Mouse (Mus musculus) forelimb bud, embryonic 11.5 days (tissue): ENCODE measurements around the gene Acads.

Experiments used
- DNase-seq: peaks from one replicate; pipeline ENCODE4 v3.0.0-alpha.2; 2012; ENCODE audit warnings: low read depth, low spot score

Acads gene

DNA sequence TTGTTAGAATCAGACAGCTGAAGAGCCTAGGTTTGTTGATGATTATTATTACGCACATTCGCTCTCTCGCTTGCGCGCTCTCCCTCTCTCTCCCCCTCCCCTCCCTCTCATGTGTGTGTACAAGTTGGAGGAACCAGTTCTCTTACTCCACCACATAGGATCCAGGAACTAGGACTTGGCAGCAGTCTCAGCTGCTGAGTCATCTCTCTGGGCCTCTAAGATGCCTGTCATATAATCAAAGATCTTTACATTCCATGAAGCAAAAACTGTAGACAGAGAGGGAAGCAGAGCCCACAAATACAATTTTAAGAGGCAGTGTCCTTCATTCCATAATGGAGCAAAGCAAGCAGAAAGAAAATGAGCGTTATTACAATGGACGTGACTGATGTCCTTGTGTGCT is 47.0 kb downstream of the Acads start:
- DNase-seq: no peak

DNA sequence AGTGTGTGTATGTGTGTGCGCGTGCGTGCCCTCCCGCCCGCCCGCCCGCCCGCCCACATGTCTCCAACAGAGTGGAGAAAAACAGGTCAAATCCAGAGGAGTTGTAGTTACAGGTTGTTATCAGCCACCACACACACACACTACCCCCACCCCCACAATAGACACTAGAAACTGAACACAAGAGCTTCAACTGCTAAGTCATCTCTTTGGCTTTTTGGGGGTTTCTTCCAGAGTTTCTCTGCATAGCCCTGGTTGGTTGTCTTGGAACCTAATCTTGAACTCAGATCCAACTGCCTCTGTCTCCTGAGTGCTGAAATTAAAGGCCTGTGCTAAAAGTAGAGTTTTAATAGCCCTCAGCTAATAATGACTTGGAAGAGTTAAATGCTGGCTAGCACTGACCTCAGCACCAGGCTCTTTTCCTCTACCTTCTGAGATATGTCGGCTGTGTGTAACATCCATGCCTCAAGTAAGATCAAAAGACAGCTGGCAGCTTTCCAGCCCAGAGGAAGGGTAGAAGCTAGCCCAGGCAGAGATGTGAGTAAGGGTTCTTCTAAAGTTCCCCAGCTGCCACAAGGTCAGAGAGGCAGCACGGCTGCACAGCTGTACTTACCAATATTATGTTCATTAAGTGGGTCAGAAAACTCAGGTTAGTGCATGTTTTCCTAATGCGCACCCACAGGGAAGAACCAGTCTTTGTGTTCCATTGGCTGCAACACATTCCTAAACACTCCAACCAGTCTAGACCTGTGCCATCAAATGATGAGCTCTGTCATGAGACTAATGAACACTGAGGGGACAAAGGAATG is 47.8 kb downstream of the Acads start:
- peak; percentile 25 for DNase-seq

DNA sequence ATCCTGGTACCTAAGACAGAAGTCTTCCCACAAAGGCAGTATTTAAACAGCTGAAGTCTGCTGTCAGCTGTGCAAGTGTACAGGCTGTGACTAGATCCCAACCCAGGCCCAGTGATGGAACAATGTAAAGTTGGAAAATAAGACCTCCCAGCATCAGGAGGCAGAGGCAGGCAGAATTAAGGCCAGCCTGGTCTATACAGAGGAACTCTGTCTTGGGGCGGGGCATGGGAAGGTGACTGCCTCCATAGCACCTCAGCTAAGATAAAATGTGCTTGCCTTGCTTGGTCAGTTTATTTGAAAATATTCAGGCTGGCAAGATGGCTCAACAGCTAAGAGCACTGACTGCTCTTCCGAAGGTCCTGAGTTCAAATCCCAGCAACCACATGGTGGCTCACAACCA is 48.7 kb downstream of the Acads start:
- no peak for DNase-seq

DNA sequence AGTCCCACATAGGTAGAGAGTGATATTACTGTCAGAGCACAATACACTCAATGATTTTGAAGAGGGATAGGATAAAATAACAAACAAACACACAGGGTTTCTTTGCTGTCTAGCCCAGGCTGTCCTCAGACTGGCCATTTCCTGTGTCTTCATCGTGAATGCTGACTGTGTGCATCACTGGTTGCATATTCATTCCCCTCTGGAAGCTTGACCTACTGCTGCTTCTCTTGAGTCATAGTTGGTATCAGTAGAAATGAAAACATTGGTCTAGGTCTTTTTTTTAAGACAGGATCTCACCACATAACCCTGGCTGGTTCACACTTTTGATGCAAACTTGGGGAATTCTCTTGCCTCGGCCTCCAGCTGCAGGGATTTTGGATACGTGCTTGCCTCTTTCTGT is 49.5 kb downstream of the Acads start:
- no peak for DNase-seq

DNA sequence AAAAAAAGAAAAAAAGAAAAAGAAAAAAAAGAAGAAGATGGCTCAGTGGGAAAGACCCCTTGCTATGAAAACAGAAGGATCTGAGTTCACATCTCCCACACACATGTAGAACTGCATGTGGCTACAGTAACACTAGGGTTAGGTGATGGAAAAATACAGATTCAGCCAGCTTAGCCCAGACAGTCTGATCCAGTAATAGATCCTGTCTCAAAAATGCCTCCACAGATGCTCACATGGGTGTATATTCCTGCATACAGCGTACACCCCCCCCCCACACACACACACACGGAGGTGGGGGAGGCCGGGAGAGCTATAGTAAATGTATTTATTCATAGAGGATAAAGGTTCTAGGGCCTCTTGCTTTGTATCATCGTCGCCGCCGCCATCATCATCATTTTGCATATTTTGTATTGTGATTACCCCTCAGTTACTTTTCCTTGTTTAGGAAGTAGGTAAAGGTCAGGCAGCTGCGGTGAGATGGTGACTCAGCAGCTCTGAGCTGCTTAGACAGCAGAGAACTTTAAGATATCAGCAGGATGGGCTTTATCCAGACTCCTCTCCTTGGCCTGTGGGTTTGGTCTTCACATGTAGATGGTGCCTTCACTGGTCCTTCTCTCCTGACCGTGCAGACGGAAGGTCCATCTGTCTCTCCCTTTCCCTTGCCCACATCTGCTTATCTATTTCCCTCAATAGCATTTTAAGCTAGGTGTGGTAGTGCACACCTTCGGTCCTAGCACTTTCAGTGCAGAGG is 50.3 kb downstream of the Acads start:
- no peak for DNase-seq

DNA sequence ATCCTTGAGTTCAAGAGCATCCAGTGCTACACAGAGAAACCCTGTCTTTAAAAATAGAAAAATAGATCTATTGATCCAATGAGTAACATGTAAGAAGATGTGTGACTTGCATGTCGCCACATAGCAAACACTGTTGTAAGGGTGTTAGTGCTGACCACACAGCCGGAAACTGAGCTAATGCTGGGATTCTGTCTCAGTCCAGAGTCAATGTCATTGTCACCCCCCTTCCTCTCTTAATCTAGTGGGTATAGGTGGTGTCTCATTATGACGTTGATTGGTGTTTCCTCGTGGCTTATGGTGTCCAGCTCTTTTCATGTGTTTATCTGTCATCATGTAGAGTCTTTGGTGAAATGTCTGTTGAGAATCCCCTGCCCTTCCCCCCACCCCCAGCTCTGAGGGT is 52.9 kb downstream of the Acads start:
- no peak for DNase-seq

DNA sequence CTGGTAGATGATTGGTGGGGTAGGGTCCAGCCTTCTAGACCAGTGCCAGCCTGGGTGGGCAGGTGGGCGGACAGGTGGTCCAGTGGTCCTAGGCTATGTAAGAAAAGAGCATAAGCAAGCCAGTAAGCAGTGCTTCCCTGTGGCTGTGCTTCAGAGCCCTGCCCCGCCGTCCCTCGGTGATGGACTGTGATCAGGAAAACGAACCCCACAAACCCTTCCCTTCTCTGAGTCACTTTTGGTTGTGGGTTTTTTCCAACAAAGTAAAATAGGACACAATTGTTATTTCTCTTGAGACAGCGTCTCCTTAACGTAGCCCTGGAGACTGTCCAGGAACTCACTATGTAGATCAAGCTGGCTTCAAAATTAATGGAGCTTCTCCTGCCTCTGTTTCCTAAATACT is 55.8 kb downstream of the Acads start:
- no peak for DNase-seq

DNA sequence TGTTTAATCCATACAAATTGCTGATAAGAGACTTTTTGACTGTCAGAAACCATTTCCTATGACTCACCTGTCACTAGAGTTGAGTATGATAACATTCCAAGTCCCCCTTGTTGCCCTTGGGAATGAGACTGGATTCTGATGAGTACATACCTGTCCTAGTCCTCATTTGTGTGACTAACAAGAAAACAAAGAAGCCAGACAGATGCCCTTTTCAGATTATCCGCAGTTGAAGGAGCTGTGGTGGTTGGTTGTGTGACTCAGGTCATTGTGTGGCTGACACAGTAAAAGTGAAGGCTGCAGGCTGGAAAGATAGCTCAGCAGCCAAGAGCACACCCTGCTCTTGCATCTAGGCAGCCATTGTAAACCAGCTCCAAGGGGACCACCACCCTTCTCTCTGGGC is 56.6 kb downstream of the Acads start:
- DNase-seq: no peak

DNA sequence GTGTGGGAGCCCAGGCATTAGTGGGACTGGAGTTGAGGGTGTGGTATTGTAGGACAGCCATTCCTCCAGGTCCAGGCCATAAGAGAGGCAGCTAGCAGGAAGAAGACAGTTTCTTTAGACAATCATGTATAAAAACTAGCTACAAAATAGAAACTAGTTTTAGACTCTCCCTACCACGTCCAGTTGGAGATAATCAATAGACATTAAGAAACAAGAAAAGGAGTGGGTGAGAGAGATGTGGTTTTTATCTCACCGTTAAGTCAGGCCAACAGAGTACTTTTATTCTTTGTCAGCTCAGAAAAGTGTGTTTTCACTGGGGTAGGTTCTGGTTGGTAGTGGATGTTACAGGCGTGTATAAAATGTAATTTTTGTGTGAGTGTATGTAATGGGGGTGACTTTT is 58.2 kb downstream of the Acads start:
- no peak for DNase-seq
